In genomic region chr7:109703190-109704015, GRCm38 (mm10) we compare ENCODE assay signal across 8 mouse cellular contexts. TPM values are rescaled to one million over a fixed set of nuclear protein-coding genes. Genes with fewer than 3 reads are reported as not detected.
DNase-seq lines count a peak whose midpoint lies in the region; ATAC-seq and TF ChIP-seq lines count a peak whose summit lies in the region.

Gene St5, minus strand, starts transcription at chr7:109703605.
Gene Akip1, plus strand, starts transcription at chr7:109703690.

- under 1% methylated on average over 61 of the region's 61 CpGs for WGBS in forebrain, embryonic 12.5 days
- WGBS in heart, postnatal 0 days, result under 1% methylated on average over 61 of the region's 61 CpGs
- 1% methylated on average over 61 of the region's 61 CpGs for WGBS in liver, embryonic 16.5 days (ENCODE audit: insufficient replicate concordance)
- WGBS in neural tube, embryonic 13.5 days, result 2% methylated on average over 61 of the region's 61 CpGs

- H3K4me1 ChIP-seq in forebrain, embryonic 12.5 days, result peaks cover 9% of the 10 kb centered on the region; the same call in 1 of the 2 replicates
- H3K4me1 ChIP-seq in heart, postnatal 0 days (ENCODE audit: control insufficient read depth, insufficient read depth), result peaks cover 5% of the 10 kb centered on the region; the same call in 1 of the 2 replicates
- H3K4me1 ChIP-seq in liver, embryonic 16.5 days (ENCODE audit: control insufficient read depth, low read depth, low read length), result peaks cover 12% of the 10 kb centered on the region
- H3K4me1 ChIP-seq in neural tube, embryonic 13.5 days (replicated peaks), result peaks cover 14% of the 10 kb centered on the region; the same call in 1 of the 2 replicates
- H3K4me1 ChIP-seq in testis, adult 2 months (ENCODE audit: control insufficient read depth, insufficient read depth, low read length), result peaks cover 11% of the 10 kb centered on the region

- DNase-seq in CD8-positive naive resting alpha-beta T cell, adult 2 months (ENCODE audit: low read depth in 2 of 2, low spot score in 2 of 2), result peak; percentile 92 to 96
- peak; percentile 93 for DNase-seq in c-Kit-positive CD71-positive TER-119-positive erythroid progenitor cells, embryonic 14.5 days (ENCODE audit: low spot score)
- DNase-seq in heart, postnatal 0 days (ENCODE audit: low spot score), result peak; percentile 90
- DNase-seq in kidney, postnatal 4 days, result peak; percentile 99

- peak within 1 kb of the TSS; percentile 68 for H3K4me2 ChIP-seq in forebrain, embryonic 12.5 days
- peak within 1 kb of the TSS; percentile 67 for H3K4me2 ChIP-seq in heart, postnatal 0 days (ENCODE audit: low read depth, low read length)
- peak within 1 kb of the TSS; percentile 85 for H3K4me2 ChIP-seq in liver, embryonic 16.5 days (ENCODE audit: low read depth, low read length)
- peak within 1 kb of the TSS; percentile 69 for H3K4me2 ChIP-seq in neural tube, embryonic 13.5 days

- no peaks in the 10 kb centered on the region; the same call in 1 of the 2 replicates for H3K36me3 ChIP-seq in forebrain, embryonic 12.5 days (replicated peaks)
- no peaks in the 10 kb centered on the region for H3K36me3 ChIP-seq in heart, postnatal 0 days (replicated peaks; ENCODE audit: control insufficient read depth, insufficient read depth, low read length)
- no peaks in the 10 kb centered on the region; the same call in 1 of the 2 replicates for H3K36me3 ChIP-seq in liver, embryonic 16.5 days (ENCODE audit: control insufficient read depth, insufficient read depth)
- H3K36me3 ChIP-seq in neural tube, embryonic 13.5 days, result no peaks in the 10 kb centered on the region
- H3K36me3 ChIP-seq in testis, adult 2 months (ENCODE audit: control insufficient read depth, insufficient read depth, low read length), result peaks cover 1% of the 10 kb centered on the region; the same call in 1 of the 2 replicates

- H3K27ac ChIP-seq in forebrain, embryonic 12.5 days, result peak within 1 kb of the TSS; percentile 71
- H3K27ac ChIP-seq in heart, postnatal 0 days (ENCODE audit: low read depth), result peak within 1 kb of the TSS; percentile 79
- peak within 1 kb of the TSS; percentile 67 for H3K27ac ChIP-seq in liver, embryonic 16.5 days (ENCODE audit: low read length)
- H3K27ac ChIP-seq in neural tube, embryonic 13.5 days (replicated peaks), result peak within 1 kb of the TSS; percentile 77
- peak within 1 kb of the TSS; percentile 93 for H3K27ac ChIP-seq in testis, adult 2 months (ENCODE audit: control insufficient read depth, insufficient read depth, low read depth, low read length)

- H3K27me3 ChIP-seq in forebrain, embryonic 12.5 days, result peaks cover 9% of the 10 kb centered on the region
- H3K27me3 ChIP-seq in heart, postnatal 0 days (ENCODE audit: control insufficient read depth, insufficient read depth, low read length), result no peaks in the 10 kb centered on the region
- H3K27me3 ChIP-seq in liver, embryonic 16.5 days (ENCODE audit: control insufficient read depth, insufficient read depth, low read depth, low read length), result no peaks in the 10 kb centered on the region
- no peaks in the 10 kb centered on the region for H3K27me3 ChIP-seq in neural tube, embryonic 13.5 days
- no peaks in the 10 kb centered on the region for H3K27me3 ChIP-seq in testis, adult 2 months (ENCODE audit: control insufficient read depth, insufficient read depth, low read length)

- peak within 1 kb of the TSS; percentile 70 for H3K4me3 ChIP-seq in forebrain, embryonic 12.5 days (replicated peaks)
- H3K4me3 ChIP-seq in heart, postnatal 0 days (ENCODE audit: low read depth, low read length), result peak within 1 kb of the TSS; percentile 75
- peak within 1 kb of the TSS; percentile 86 for H3K4me3 ChIP-seq in liver, embryonic 16.5 days (ENCODE audit: low read depth, low read length)
- H3K4me3 ChIP-seq in neural tube, embryonic 13.5 days, result peak within 1 kb of the TSS; percentile 53
- H3K4me3 ChIP-seq in testis, adult 2 months (ENCODE audit: control insufficient read depth, low read depth, low read length), result peak within 1 kb of the TSS; percentile 98

- peak within 1 kb of the TSS; percentile 62 for H3K9ac ChIP-seq in forebrain, embryonic 12.5 days
- peak within 1 kb of the TSS; percentile 73 for H3K9ac ChIP-seq in heart, postnatal 0 days (replicated peaks; ENCODE audit: low read depth, low read length)
- peak within 1 kb of the TSS; percentile 86 for H3K9ac ChIP-seq in liver, embryonic 16.5 days (ENCODE audit: low read depth, low read length)
- peak within 1 kb of the TSS; percentile 71 for H3K9ac ChIP-seq in neural tube, embryonic 13.5 days

- TF ChIP-seq CTCF in heart, postnatal 0 days (IDR thresholded peaks at IDR 0.05; ENCODE audit: low read depth), result no peak
- no peak for TF ChIP-seq CTCF in testis, adult 2 months (IDR thresholded peaks at IDR 0.05; ENCODE audit: control insufficient read depth, insufficient read depth, insufficient replicate concordance, low read depth, low read length)

- TF ChIP-seq POLR2A in testis, adult 2 months (IDR thresholded peaks at IDR 0.05; ENCODE audit: control insufficient read depth, low read depth, low read length), result peak; percentile 83

- peak; percentile 97 for ATAC-seq in forebrain, embryonic 12.5 days (ENCODE audit: low FRiP score)
- peak; percentile 93 for ATAC-seq in heart, postnatal 0 days (ENCODE audit: insufficient read depth, low read depth)
- peak; percentile 92 for ATAC-seq in liver, embryonic 16.5 days (ENCODE audit: low read depth)
- ATAC-seq in neural tube, embryonic 13.5 days (ENCODE audit: low read depth), result peak; percentile 97

- TF ChIP-seq EP300 in heart, postnatal 0 days (IDR thresholded peaks at IDR 0.05; ENCODE audit: low read depth), result no peak; the same call in 1 of the 2 replicates

- H3K9me3 ChIP-seq in forebrain, embryonic 12.5 days, result no peaks in the 10 kb centered on the region
- no peaks in the 10 kb centered on the region for H3K9me3 ChIP-seq in heart, postnatal 0 days (replicated peaks; ENCODE audit: control insufficient read depth, low read length)
- H3K9me3 ChIP-seq in liver, embryonic 16.5 days (replicated peaks; ENCODE audit: control insufficient read depth, low read length), result no peaks in the 10 kb centered on the region
- no peaks in the 10 kb centered on the region for H3K9me3 ChIP-seq in neural tube, embryonic 13.5 days

RNA-seq across cellular contexts. Expression of gene St5, which starts in this region (rescaled TPM):
- 24.6 and 26.0 TPM in 2 replicates for polyA plus RNA-seq in forebrain, embryonic 12.5 days (2016; fragmentation: Nextera tagmentation; extraction: Ambion mirVana)
- total RNA-seq in heart, postnatal 0 days (2014; rRNA removed; ENCODE audit: low replicate concordance), result 58.8 and 60.7 TPM in 2 replicates
- polyA plus RNA-seq in heart, postnatal 0 days (2015; fragmentation: Nextera tagmentation; extraction: Ambion mirVana), result 26.9 and 28.8 TPM in 2 replicates
- 23.0 and 29.6 TPM in 2 replicates for polyA plus RNA-seq in liver, embryonic 16.5 days (2015; fragmentation: Nextera tagmentation; extraction: Ambion mirVana)
- 30.0 and 35.5 TPM in 2 replicates for polyA plus RNA-seq in neural tube, embryonic 13.5 days (2015; fragmentation: Nextera tagmentation; extraction: Ambion mirVana)
- polyA plus RNA-seq in testis, adult 2 months (2012; rRNA removed), result 28.2 and 35.3 TPM in 2 replicates

RNA-seq across cellular contexts. Expression of gene Akip1, which starts in this region (rescaled TPM):
- polyA plus RNA-seq in forebrain, embryonic 12.5 days (2016; fragmentation: Nextera tagmentation; extraction: Ambion mirVana), result 15.6 and 17.4 TPM in 2 replicates
- total RNA-seq in heart, postnatal 0 days (2014; rRNA removed; ENCODE audit: low replicate concordance), result 6.9 and 14.8 TPM in 2 replicates
- 29.5 and 32.7 TPM in 2 replicates for polyA plus RNA-seq in heart, postnatal 0 days (2015; fragmentation: Nextera tagmentation; extraction: Ambion mirVana)
- 28.9 and 29.6 TPM in 2 replicates for polyA plus RNA-seq in liver, embryonic 16.5 days (2015; fragmentation: Nextera tagmentation; extraction: Ambion mirVana)
- 12.2 and 14.0 TPM in 2 replicates for polyA plus RNA-seq in neural tube, embryonic 13.5 days (2015; fragmentation: Nextera tagmentation; extraction: Ambion mirVana)
- 34.3 and 37.8 TPM in 2 replicates for polyA plus RNA-seq in testis, adult 2 months (2012; rRNA removed)

Comparison
In these comparisons a context has a peak if more than half of its experiments do, and no peak if none do; other contexts are left out.
1. Peak in every context shown above with its lines: DNase-seq, ATAC-seq, H3K4me3 ChIP-seq and H3K27ac ChIP-seq.